In the genomic region with DNA sequence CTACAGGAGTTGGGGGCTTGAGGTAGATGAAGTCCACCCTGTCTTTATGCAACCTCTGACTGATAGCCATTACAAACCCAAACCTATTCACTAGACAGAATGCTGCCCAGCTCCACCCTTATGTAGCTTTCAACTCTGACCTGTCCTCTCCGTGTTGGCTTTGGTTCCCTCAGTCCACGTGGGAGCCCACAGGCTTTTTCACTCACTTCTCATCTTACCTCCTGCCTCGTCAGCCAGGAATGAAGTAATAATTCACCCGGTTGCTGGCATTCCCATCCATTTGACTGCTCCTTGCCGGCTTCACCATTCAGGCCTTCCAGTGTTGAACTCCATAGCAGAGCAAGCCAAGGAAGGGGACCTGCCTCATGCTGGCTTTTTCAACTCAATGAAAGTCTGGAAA, we compare ENCODE assay signal across 27 mouse cellular contexts. TPM values are rescaled to one million over a fixed set of nuclear protein-coding genes. Genes with fewer than 3 reads are reported as not detected.
DNase-seq lines count a peak whose midpoint lies in the region; ATAC-seq lines count a peak whose summit lies in the region.
"Had no signal": no experiment of that assay in that cellular context is flagged by ENCODE, and none has a peak within 500 bp of the region (broad histone marks: within the 10 kb centered on the region; RNA-seq: fewer than 3 reads in every experiment).

No protein-coding gene starts in this region.

- H3K4me2 ChIP-seq in kidney, embryonic 16.5 days (replicated peaks; ENCODE audit: low read depth, low read length) = no peak overlapping the region
- H3K4me2 ChIP-seq: forebrain, embryonic 13.5 days; heart, embryonic 13.5 days; hindbrain, embryonic 15.5 days; limb, embryonic 15.5 days; liver, embryonic 15.5 days; lung, embryonic 14.5 days had no signal

- peak overlapping the region; percentile 35; the same call in 1 of the 2 replicates for H3K27ac ChIP-seq in kidney, embryonic 16.5 days (ENCODE audit: low read length)
- H3K27ac ChIP-seq: forebrain, embryonic 13.5 days; gastrocnemius, adult 2 months; heart, embryonic 13.5 days; hindbrain, embryonic 10.5 days; hindbrain, embryonic 15.5 days; limb, embryonic 10.5 days; limb, embryonic 15.5 days; liver, embryonic 15.5 days had no signal

- no peaks in the 10 kb centered on the region for H3K9me3 ChIP-seq in kidney, embryonic 16.5 days (ENCODE audit: low read length)
- H3K9me3 ChIP-seq: forebrain, embryonic 13.5 days; G1E; heart, embryonic 13.5 days; hindbrain, embryonic 10.5 days; hindbrain, embryonic 15.5 days; limb, embryonic 10.5 days; limb, embryonic 15.5 days; liver, embryonic 15.5 days had no signal

- no peak overlapping the region for H3K4me3 ChIP-seq in kidney, embryonic 16.5 days (ENCODE audit: low read length)
- H3K4me3 ChIP-seq: forebrain, embryonic 13.5 days; gastrocnemius, adult 2 months; heart, embryonic 13.5 days; hindbrain, embryonic 10.5 days; hindbrain, embryonic 15.5 days; limb, embryonic 10.5 days; limb, embryonic 15.5 days; liver, embryonic 15.5 days had no signal

- H3K36me3 ChIP-seq in kidney, embryonic 16.5 days (ENCODE audit: insufficient read depth, low read length) = no peaks in the 10 kb centered on the region
- H3K36me3 ChIP-seq: G1E; heart, embryonic 13.5 days; hindbrain, embryonic 10.5 days; hindbrain, embryonic 15.5 days; limb, embryonic 10.5 days; limb, embryonic 15.5 days; liver, embryonic 15.5 days had no signal

- 0 out of 2 replicates have a peak overlapping the region, but pooled peaks have one; percentile 20 for H3K9ac ChIP-seq in kidney, embryonic 16.5 days (replicated peaks; ENCODE audit: low read length)
- H3K9ac ChIP-seq: forebrain, embryonic 13.5 days; heart, embryonic 13.5 days; hindbrain, embryonic 15.5 days; limb, embryonic 15.5 days; liver, embryonic 15.5 days; lung, embryonic 14.5 days had no signal

- DNase-seq in adrenal gland, adult 2 months = peak; percentile 4
- no peak for DNase-seq in adrenal gland, postnatal 25 days
- DNase-seq in kidney, adult 18-20 months = peak; percentile 66
- peak; percentile 76 to 83 for DNase-seq in kidney, postnatal 36 days
- no peak for DNase-seq in frontal cortex, adult 2 months (ENCODE audit: extremely low spot score in 1 of 2, low spot score in 1 of 2)
- DNase-seq: adrenal gland, postnatal 10 days; cerebellum, adult 11 months; cerebellum, adult 9-10 months; cerebellum, postnatal 36 days; gastrocnemius, adult 2 months; heart, postnatal 10 days; layer of hippocampus, postnatal 36 days; lung, embryonic 14.5 days; lung, postnatal 14 days; midbrain, embryonic 14.5 days; thymus, postnatal 14 days had no signal

- ATAC-seq in kidney, embryonic 16.5 days (ENCODE audit: low FRiP score, low TSS enrichment) = no peak
- no peak for ATAC-seq in CD4-positive, CD25-positive, alpha-beta regulatory T cell, adult 4 months
- ATAC-seq: inflammation-experienced regulatory T-cells, adult 6 months had no signal

- 12% methylated on average over 5 of the region's 5 CpGs for WGBS in kidney, embryonic 16.5 days

- peaks cover 5% of the 10 kb centered on the region; the same call in 1 of the 2 replicates for H3K4me1 ChIP-seq in kidney, embryonic 16.5 days (ENCODE audit: insufficient read depth, low read length)
- H3K4me1 ChIP-seq: forebrain, embryonic 13.5 days; liver, embryonic 15.5 days had no signal

- H3K27me3 ChIP-seq in kidney, embryonic 16.5 days (ENCODE audit: insufficient read depth, low read length) = no peaks in the 10 kb centered on the region
- H3K27me3 ChIP-seq: forebrain, embryonic 13.5 days; heart, embryonic 13.5 days; hindbrain, embryonic 15.5 days; liver, embryonic 15.5 days had no signal

RNA-seq across cellular contexts. Expression of gene Cdkn3, which starts 35.4 kb away (rescaled TPM):
- 1 to 10 TPM; 1.2 to 2.1 TPM for total RNA-seq in adrenal gland, adult 2 months (2021)
- polyA plus RNA-seq in adrenal gland, adult 2 months (2012; rRNA removed) = 0.20 TPM in 1 of 2 replicates, not detected in the other
- 4.1 and 5.6 TPM in 2 replicates for total RNA-seq in adrenal gland, postnatal 25 days (2021)
- 42.0 and 43.2 TPM in 2 replicates for polyA plus RNA-seq in kidney, embryonic 16.5 days (2015; fragmentation: Nextera tagmentation; extraction: Ambion mirVana)
- 10 to 100 TPM in 1 of 2 experiments, 1 to 10 TPM in 1; 6.0 to 11.7 TPM for polyA plus RNA-seq in CD4-positive, CD25-positive, alpha-beta regulatory T cell, adult 4 months (2017; shearing (Covaris generic))
- polyA plus RNA-seq in frontal cortex, adult 2 months (2012; rRNA removed) = 0.70 and 0.97 TPM in 2 replicates
- total RNA-seq: gastrocnemius, adult 2 months; layer of hippocampus, postnatal 36 days had no signal

Comparison
In these comparisons a context has a peak if more than half of its experiments do, and no peak if none do; other contexts are left out.
1. DNase-seq: peak in adrenal gland, adult 2 months (single experiment), kidney, adult 18-20 months (single experiment) and kidney, postnatal 36 days (2 of 2); none in adrenal gland, postnatal 25 days (single experiment) and frontal cortex, adult 2 months (0 of 2).